Mouse (Mus musculus) adrenal gland, postnatal 25 days (tissue): ENCODE results near the gene Pkd2. TPM values are rescaled to one million over a fixed set of nuclear protein-coding genes. Genes with fewer than 3 reads are reported as not detected.
A peak's percentile ranks its signal among the peaks of the same experiment; 100 is the strongest.

Source experiments
- DNase-seq: peaks from one replicate; pipeline ENCODE4 v3.0.0; 2021; ENCODE audit warnings: mixed read lengths
- total RNA-seq: library from RNA; stranded (reverse); gene quantifications from 2 replicates; pipeline ENCODE4 v1.2.3, GENCODE M21; 2021

Gene Pkd2
- total RNA-seq, 1 experiment from 2014 or later, result 59.7 TPM

DNA sequence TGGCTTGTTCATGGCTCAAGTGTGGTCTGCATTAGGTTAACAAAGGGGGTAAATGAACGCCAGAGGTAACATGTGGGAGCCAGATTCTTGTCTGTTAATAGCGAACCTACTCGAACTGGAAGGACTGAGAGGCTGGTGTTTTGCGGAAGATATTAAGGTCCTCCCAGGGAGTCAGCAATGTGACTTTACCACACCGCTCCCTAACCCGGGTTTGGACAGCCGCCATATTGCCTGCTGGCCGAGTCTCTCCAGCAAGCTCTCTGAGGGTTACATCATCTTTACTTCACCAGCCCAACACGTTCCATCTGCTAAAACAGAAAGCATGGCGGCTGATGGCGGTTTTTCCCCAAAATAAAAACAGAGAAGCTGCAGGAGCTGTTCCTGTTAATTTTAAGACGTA, 6.5 kb downstream of the Pkd2 start:
- DNase-seq, result peak; percentile 37

DNA sequence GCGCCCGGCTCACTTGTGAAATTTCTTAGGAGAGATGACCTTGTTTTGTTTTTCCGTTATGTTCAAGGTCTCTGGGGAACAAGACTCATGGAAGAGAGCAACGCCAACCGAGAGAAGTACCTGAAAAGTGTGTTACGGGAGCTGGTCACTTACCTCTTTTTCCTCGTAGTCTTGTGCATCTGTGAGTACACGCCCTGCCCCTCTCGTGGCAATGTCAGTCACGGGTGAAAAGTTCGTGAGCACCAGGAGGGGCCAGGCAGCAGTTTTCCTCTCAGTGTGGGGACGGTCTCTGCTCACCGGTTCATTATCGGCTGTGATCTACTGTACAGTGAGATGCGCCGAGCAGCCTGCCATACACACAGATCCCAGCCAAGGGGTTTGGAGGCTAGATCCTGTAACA, 7.6 kb downstream of the Pkd2 start:
- no peak for DNase-seq

DNA sequence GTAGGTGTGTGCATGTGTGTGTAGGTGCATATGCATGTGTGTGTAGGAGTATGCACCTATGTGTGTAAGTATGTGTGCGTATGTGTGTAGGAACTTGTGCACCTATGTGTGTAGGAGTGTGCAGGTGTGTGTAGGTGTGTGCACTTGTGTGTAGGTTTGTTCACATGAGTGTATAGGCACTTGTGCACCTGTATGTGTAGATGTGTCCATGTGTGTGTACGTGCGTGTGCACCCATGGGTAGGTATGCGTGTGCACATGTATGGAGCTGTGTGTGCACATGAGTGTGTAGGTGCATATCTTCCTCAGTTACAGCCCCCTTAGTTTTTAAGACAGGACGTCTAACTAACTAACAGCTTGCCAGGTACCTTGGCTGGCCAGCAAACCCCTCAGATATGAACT, 9.3 kb downstream of the Pkd2 start:
- no peak for DNase-seq

DNA sequence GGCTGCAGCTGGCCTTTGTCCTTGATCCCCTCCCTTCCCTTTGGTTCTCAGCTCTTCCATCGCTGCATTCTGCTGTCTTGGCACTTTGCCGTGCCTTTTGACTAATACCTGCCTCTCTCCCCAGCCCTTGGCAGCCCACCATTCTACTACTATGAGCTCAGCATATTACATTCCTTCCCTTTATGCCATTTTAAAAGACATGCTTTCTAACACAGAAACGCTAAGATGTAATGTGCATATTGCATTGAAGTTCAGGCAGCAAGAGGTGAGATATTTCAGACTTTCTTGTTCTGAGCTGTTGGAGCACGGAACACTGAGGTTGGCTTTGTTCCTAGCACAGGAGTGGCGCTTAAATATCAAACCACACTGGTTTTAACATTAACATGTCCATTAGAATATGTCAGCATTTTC, 11.7 kb downstream of the Pkd2 start:
- DNase-seq, result peak; percentile 39

DNA sequence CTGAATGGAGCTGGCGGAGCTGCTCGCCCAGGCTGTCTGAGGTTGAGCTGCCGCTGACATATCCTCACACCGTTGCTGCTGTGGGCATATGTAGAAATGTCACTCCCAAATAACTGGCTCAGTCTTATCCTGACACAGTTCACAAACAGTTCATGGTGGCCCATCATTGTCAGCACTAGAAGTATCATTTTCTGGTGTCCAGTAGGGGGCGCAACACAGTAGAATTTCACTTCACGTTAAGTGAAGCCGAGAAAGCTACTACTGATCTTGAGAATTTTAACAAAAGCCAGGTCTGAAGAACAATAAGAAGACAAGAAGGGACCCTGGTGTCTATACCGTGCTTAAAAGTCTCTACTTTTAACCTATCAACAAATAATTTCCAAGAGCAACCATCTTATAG, 13.1 kb downstream of the Pkd2 start:
- no peak for DNase-seq

DNA sequence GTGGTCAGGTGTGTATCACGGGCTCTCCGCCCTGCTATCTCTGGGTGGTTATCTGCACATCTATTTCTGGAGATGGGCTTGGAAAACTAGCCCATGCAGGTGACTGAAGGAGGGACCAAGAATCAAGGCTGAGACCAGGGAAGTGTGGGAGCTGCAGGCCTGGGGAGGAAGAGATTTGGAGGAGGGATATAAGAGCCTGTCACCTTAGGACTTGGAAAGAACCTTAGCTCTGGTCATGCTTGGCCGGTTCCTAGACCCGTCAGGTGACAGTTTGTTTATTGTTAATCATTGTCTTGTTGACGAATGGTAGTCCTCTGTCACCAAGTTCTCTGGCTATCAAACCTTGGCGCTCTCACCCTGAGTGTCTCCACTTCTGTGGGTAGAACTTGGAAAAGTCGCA, 21.1 kb downstream of the Pkd2 start:
- no peak for DNase-seq

DNA sequence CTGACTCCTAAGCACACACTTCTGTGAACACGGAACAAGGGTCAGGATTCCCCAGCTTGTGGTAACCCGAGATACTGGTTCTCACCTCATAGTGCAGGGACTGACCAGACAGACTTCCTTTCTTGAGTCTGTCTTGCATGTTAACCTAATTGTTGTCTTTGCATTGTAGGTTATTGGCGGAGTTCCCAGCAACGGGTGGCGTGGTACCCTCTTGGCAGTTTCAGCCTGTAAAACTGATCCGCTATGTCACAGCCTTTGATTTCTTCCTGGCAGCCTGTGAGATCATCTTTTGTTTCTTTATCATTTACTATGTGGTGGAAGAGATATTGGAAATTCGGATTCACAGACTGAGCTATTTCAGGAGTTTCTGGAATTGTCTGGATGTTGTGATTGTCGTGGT, 23.6 kb downstream of the Pkd2 start:
- DNase-seq, result no peak

DNA sequence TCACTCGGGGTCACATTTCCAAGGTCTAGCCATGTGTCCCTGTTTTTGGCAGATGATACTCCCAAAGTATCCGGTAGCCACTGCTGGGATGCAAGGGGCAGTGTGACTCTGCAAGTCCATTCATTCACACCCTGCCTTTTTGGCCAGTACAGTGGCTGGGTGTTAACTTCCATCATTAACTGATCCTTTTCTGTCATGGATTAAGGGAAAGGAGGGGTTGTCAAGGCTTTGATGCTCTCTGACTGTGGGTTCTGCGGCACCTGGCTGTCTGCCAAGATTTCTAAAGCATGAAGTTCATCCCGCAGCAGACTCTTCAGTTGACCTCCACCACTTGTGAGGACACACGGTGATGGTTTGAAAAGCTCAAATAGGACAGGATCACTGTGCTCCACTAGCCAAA, 32.3 kb downstream of the Pkd2 start:
- DNase-seq, result peak; percentile 30

DNA sequence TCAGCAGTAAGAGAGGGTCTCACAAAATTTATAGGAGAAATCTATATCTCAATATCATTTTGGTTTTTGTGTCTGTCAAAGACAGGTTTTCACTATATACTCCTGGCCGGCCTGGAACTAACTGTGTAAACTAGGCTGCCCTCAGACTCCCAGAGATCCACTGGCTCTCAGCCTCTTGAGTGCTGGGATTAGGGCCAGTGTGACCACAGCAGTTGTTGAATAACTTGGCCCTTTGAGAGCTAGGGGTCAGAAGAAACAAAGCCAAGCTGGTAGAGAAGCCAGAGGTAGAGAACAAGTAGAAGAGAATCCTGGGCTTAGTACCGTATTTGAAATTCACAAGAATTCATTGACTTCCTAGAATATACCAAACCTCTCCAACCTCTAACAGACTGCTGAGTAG, 45.6 kb downstream of the Pkd2 start:
- DNase-seq, result no peak

DNA sequence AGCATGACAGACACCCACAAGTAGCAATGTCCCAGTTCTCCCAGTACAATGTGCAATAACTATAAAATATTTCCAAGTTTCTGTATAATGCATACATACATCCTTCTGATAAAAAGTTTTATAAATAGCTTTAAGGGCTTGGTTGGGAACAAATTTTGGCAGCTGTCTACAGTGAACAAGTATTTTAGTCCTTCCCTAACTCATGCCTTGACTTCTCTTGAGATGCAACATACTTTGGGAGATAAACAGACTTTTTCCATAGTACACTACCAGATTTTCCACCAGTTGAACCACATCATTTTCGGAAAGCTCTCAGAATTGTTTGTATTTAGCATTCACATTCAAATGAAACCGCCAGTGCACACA, 48.6 kb downstream of the Pkd2 start:
- no peak for DNase-seq

DNA sequence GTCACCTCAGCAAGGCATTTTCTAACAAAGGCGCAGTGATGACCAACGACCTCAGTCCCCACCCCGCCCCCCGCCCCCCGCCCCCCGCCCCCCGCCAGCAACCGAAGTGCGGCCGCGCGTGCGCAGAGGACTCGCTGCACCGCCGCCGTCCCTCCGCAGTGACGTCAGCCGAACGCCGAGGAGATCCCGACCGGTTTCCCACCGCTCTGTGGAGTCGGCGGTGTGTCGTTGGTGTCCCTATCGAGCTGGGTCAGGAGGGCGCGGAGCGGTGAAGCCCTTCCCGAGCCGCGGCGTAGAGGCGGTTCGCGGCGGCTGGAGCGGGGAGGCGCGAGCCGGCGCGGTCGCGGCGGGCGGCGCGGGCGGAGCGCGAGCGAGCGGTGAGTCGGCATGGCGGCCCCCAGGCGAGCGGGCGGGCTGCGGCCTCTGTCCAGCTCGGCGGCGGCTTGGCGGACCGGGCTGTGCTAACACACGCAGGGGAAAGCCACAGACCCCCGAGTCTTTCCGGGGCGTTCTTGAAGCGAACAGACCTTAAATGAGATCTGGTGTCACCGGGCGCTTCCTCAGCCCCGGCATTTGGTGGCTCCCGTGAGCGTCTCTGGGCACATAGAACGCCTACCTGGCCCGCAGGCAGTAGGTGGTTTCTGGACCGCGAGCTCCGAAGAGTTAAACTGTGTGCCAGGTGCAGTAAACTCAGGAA, 49.1 kb downstream of the Pkd2 start, which contains the start of gene BC005561:
BC005561 (plus strand) TSS at position 158 of the 697 bp plus-strand sequence.
- peak; percentile 91 for DNase-seq

DNA sequence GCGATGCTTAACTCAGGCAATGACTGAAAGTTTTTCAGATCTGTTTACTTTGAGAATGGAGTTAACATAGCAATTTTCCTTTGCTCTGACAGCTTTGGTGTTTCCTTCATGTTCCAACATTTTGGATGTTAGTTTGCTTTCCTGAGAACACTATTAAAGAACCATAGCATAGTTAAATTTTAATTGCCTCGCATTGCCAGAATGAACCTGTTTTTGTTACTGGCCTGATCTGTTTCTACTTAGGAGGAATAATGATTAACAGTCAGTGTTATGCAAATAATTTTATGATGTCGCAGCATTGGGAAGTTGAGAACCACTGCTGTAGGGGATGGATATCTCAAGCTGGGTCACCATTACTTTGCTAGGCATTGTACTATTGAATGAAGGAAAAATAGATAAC, 52.0 kb downstream of the Pkd2 start:
- DNase-seq, result no peak

DNA sequence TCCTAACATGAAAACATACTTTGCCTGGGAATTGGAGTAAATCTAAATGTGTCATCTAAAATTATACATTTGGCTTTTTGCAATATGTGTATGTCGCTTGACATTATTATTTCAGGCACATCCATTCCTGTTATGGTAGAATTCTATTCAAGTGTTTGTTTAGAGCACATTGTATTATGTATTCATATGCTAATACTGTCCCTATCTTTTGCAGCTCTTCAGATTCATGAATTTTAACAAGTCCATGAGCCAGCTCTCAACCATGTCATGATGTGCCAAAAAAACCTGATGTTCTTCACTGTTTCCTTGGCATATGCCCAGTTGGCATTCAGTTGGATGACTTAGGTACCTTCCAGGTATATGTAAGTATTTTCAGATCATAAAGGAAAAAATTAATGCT, 79.4 kb downstream of the Pkd2 start:
- no peak for DNase-seq

DNA sequence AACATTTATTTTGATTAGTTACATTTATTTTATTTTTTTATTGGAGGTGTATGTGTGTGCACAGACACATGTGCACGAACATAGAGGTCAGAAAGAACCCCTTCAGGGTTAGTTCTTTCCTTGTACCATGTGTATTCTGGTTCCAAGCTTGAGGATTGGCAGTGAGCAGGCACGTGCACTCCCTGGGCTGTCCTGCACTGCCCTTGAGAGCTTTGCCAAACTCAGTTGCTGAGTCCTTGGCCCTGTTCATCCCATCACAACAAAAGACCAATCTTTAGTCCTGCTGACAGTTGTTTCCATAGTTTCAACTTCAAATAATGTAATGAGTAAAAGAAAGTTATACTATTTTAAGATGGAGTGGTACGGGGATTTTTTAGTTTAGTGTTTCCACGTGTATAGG, 80.1 kb downstream of the Pkd2 start:
- DNase-seq, result peak; percentile 9

Other genes with a start within 250 kb of the Pkd2 start
- gene Ibsp, start 160.3 kb upstream of the Pkd2 start, total RNA-seq, result not detected in 2 replicates
- not detected in 2 replicates for gene Mepe, start 134.1 kb upstream of the Pkd2 start, total RNA-seq
- gene Spp1, start 24.3 kb upstream of the Pkd2 start, total RNA-seq, result 343 and 454 TPM in 2 replicates
- gene BC005561, start 48.9 kb downstream of the Pkd2 start, total RNA-seq, result 12.1 and 13.9 TPM in 2 replicates